Mouse (Mus musculus): Measurements from ENCODE around the gene Oprd1.

Gene Oprd1

DNA sequence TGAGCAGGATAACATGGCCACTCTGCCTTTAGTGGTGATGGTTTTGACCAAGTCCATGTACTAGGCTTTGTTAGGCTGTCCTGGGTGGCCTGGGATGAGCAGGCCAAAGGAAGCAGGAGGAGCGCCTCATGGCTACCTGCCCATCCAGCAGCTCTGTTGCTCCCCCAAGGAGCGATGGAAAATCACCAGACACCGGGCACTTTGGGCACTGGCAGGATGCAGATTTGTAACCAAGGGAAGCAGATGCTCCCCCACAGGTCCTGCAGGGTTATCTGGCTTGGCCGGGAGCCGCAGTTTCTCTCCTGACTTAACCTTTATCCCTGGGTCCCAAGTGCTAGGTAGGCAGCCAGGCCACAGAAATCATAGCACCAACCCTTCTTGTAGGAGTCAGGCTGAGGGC lies 10.9 kb downstream of the Oprd1 start:
- no peak for DNase-seq

- no peak for DNase-seq
Observed at GRCm38 (mm10) chr4:132132297-132132696, 12.0 kb downstream of the Oprd1 start.

DNA sequence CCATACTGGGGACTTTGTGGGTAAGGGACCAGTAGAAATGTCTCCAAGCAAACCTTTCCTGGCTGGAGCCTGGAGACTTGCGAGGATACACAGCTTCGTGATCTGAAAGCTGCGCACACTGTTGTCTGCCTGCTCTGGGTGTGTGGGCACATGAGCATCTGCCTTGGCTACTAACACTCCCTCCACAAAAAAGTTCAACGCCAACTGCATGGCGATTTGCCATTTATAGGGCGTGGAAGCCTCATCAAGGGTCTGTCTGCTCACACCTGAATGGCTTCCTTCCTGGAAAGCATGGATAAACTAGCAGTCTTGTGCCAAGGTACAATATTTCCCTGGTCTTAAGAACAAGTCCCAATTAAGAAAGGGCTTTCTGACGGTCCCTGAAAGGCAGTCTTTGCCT lies 12.5 kb downstream of the Oprd1 start:
- no peak for DNase-seq

DNA sequence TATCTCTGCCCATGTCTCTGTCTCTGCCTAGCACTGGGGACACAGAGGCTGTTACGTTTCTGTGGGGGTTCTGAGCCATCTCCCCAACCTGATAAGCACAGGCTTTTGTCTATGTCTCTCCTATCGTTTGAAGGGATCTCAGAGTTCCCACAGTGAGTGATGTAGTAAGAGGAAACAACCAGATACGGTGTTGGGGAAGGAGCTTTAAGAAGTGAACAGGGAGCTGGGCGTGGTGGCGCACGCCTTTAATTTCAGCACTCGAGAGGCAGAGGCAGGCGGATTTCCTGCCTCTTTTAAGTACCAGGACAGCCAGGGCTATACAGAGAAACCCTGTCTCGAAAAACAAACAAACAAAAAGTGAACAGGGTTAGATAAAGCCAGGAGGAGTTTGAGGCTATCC lies 13.2 kb downstream of the Oprd1 start:
- DNase-seq = no peak

DNA sequence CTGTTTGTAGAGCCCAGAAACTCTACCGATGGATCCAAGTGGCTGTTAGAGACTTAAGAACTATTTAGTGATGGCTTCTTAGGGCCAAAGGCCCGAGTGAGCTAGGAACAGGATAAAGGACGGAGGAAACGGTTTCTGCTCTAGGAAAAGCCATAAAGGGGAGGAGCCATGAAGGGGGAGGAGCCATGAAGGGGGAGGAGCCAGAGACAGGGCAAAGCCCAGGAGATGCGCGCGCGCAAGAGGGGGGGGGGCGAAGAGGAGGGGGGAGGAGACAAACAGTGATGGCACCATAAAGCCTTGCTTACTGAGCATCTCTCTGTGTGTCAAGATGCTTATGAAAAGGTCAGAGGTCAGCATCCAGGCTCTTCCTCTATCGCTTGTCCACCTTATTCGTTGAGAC lies 13.6 kb downstream of the Oprd1 start:
- DNase-seq = no peak

- no peak for DNase-seq
Observed at GRCm38 (mm10) chr4:132130134-132130533, 14.2 kb downstream of the Oprd1 start.

DNA sequence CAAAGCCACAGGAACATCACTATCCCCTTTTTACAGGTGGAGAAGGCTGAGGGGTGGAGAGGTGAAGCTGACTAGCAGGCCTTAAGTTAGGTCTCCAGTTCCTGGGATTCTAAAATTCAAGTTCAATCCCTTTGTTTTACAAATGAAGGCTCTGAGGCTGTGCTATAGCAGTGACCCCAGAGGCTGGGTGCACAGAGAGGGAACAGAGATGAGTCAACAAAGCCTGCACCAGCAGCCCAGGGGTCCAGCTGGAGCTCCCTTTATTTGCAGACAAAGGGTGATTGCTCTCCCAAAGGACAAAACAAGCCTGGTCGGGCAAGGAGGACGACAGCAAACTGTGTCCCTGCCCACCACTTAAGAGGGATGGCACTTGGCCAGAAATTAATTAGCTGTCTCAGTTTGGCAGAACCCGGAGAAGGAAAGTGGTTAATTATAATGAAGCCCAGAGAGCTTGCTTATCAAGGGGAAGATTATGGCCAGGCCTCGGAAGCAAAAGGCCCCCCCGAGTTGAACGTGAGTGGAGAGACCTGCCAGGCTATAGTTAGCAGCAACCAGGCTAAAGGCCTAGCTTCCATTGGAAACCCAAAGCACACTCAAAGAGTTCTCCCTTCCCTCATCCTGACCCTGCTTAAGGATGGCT lies 15.2 kb downstream of the Oprd1 start:
- no peak for DNase-seq

DNA sequence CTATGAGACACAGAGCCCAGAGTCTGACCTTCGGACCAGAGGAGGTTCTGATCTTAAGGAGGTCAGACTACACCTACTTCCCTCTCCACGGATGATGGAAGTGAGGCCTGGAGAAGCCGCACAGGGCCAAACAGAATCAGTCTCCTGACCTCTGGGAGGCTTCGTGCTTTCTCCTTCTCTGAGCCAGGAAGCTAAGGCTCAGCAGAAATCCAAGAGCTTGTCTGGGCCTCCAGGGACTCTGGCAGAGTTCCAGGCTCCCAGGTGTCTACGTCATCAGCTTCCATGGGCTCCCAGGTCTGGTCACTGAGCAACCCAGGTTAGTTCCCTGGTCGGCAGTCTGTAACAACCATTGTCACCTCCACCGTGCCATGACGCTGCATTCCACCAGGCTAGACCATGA lies 17.2 kb downstream of the Oprd1 start:
- no peak for DNase-seq

DNA sequence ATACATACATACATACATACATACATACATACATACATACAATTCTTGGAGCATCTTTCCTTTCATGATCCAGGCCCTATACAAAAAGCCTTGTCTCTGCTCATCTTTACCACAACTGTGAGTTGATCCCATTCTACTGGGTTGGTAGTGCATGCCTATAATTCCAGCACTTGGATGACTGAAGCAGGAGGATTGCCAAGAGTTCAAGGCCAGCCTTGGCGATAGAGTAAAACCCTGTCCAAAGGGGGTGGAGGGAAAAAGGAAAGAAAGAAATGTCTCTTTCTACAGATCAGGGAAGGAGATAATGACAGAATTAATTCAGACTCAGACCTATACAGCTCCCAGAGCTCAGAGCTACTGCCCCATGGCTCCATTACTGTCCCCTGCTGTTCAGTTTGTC lies 21.1 kb downstream of the Oprd1 start:
- no peak for DNase-seq

GRCm38 (mm10) chr4:132121674-132122073 lies 22.6 kb downstream of the Oprd1 start:
- no peak for DNase-seq

GRCm38 (mm10) chr4:132119566-132119965 lies 24.7 kb downstream of the Oprd1 start:
- DNase-seq = no peak

DNA sequence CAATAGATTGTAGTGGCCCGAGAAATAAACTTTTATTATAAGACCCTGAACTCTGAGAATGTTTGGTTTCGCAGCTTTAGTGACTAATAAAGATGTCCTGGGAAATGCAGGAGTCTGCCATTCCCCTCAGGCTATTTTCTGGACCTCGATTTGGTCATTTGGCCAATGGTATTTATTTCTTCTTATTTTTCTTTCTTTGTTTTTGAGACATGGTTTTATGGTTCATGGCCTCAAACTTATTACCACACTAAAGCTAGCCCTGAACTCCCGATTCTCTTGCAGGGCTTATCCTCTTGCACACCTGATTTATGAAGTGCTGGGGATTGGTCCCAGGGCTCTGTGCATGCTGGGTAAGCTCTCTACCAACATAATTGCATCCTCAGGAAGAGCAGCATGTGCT lies 28.0 kb downstream of the Oprd1 start:
- DNase-seq = no peak

- DNase-seq = no peak
Observed at GRCm38 (mm10) chr4:132113411-132114095, 30.7 kb downstream of the Oprd1 start.

DNA sequence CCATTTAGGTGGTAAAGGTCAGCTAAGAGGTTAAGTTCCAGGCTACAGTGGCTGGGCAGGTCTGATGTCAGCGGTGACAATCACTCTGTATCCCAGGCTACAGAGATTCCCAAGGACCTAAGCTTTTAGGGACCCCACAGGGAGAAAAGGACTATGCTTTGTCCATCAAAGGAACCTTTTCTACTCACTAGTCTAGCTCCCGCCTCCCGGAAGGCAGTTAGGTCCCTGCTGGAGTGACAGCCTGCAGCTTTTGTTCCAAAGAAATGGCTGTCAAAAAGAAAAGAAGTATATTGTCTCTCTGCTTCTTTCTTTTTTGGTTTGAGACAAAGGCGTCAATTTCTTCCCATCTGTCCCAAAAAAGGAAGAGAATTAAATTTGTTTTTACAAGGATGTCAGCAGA lies 33.1 kb downstream of the Oprd1 start:
- no peak for DNase-seq

DNA sequence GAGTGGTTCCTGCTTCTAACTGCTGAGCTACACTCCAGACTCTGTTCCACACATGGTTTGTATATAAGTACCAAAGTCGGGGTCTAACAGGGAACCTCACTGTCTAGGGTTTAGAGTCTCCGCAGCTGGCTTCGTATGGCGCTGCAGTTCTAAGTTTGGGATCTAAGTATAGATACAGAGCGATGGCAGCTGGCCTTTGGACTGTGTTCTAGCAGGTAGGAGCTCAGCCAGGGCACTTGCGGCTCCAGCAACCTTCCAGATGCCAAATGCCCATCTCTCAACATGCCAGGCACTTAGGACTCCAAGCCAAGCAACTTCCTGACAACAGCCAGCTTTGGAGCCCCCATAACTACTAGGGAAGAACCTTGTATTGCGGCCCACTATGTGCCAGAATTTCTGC lies 36.1 kb downstream of the Oprd1 start:
- DNase-seq = no peak

GRCm38 (mm10) chr4:132101152-132101551 lies 43.1 kb downstream of the Oprd1 start:
- DNase-seq = no peak

DNA sequence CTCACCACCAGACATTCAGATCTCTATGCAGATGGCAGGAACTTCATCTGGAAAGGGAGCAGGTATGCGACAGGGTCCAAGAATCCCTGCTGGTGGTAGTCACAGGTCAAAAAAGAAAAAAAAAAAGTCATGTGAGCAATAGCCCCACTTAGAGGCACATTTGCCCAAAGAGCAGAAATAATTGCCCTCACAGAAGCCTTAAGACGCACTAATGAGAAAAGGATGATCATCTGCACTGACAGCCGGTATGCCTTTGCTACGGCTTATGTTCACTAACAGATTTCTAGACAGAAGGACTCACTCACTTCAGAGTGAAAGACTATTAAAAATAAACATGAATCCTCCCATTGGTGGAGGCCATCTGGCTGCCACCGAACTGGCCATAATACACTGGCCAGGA lies 44.7 kb downstream of the Oprd1 start:
- DNase-seq = no peak

DNA sequence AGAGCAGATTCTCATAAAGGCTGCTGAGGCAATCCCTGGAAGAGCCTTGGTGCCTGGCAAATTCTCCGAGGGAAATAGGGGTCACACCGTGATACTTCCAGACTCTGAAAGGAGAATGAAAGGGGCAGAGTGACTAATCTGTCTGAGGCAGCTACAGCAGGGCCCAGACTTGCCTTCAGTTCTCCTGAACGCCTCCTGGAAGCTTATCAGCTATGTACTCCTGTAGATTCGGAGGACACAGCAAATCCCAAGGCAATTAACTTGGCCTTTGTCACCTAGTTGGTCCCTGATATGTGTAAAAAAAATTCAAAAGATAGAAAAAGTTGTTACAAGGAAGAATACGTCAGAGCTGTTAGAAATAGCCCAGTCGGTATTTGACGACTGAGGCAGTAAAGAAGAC lies 49.2 kb downstream of the Oprd1 start:
- no peak for DNase-seq

DNA sequence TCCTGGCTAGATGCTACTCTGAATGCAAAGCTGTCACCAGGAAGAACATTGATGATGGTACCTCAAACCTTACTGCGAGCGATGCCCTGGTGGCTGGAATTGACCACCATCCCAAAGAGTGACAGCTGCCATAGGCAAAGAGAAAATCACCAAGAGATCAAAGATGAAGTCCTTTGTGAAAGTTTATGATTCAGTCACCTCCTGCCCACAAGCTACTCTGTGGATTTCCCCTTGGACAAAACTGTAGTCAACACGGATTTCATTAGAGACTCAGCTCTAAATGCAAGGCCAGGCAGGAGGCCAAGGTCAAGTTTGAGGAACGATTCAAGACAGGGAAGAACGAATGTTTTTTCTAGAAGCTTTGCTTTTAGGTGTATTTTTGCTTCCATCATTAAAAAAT lies 50.4 kb downstream of the Oprd1 start:
- no peak for DNase-seq

DNA sequence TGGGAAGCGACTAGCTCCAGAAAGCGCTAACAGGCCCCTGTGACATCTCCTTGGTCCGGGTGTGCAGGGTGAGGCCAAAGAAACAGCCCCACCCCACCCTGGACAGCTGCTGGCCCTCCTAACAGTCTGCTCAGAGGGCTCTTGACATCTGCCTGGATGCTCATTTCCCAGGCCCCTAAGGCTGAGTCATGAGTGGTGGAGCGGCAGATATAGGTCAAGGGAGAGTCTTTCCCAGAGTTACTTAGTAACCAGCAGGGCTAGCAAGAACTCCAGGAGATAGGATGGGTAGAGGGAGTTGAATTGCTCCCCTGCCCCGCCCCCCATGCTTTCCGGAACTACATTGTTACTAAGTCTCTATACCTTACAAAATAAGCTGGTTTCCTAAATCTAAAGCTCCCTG lies 51.1 kb downstream of the Oprd1 start:
- DNase-seq = no peak

GRCm38 (mm10) chr4:132088921-132089320 lies 55.4 kb downstream of the Oprd1 start:
- DNase-seq = peak; percentile 69

DNA sequence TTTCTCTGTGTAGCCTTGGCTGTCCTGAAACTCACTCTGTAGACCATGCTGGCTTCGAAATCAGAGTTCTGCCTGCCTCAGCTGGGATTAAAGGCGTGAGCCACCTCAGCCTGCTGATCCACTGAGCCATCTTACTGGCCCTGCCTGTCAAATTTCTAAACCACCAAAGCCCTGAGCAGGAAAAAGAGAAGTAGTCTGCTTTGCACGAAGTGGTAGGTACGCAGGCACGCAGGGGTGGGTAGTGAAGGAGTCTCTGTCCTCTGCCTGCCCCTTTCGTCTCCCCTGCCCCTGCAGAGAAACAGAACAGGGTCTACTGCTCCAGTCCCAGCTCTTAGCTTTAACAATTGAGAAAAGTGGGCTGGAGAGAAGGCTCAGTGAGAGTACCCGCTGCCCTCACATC lies 59.2 kb downstream of the Oprd1 start:
- no peak for DNase-seq

GRCm38 (mm10) chr4:132080492-132080983 lies 63.7 kb downstream of the Oprd1 start:
- no peak for DNase-seq

DNA sequence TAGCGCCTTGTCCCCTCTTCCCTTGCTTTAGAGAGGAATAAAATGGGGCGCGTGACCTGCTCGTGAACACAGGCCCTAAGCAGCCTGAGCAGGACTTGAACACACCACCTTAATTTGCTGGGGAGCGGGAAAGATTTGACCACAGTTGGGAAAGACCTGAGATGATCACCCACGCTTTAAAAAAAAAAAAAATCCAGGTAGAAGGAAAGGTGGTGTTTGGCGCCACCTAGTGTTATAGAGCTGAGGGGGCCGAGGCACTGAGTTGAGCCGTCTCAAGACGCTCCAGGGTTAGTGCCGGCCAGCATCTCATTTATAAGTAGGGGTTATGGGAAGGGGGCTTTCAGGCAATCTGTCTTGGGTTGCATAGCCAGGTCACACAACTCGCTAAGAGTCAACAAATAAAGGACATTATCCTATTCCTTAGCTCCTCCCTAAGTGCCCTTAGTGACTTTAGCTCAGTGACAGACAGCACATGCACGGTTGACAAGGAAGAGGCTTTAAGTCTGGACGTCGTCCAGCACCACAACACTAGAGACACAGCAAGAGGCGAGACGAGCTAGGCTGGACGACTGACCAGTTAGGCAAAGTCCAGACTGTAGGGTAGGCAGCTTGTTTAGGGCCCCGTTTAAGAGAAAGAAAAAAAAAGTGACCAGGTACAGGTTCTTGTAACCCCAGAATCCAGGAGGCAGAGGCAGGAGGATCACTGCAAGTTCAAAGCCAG lies 64.6 kb downstream of the Oprd1 start:
- DNase-seq = peak; percentile 82

Data from lung, postnatal 14 days (tissue).